ENCODE assay signal across 9 mouse cellular contexts in genomic region chr5:127633188-127633587, GRCm38 (mm10). TPM values are rescaled to one million over a fixed set of nuclear protein-coding genes. Genes with fewer than 3 reads are reported as not detected.
DNase-seq lines count a peak whose midpoint lies in the region; ATAC-seq lines count a peak whose summit lies in the region.
"Had no signal": no experiment of that assay in that cellular context is flagged by ENCODE, and none has a peak within 500 bp of the region (broad histone marks: within the 10 kb centered on the region; RNA-seq: fewer than 3 reads in every experiment).

No protein-coding gene starts in this region.

- H3K27ac ChIP-seq in heart, embryonic 11.5 days (ENCODE audit: low read depth, low read length) = no peak overlapping the region
- no peak overlapping the region for H3K27ac ChIP-seq in embryonic facial prominence, embryonic 11.5 days (replicated peaks; ENCODE audit: low read depth, low read length)
- no peak overlapping the region for H3K27ac ChIP-seq in intestine, embryonic 15.5 days

- no peak for ATAC-seq in heart, embryonic 11.5 days (replicated peaks; ENCODE audit: insufficient number of reproducible peaks, low FRiP score, low TSS enrichment)
- no peak for ATAC-seq in embryonic facial prominence, embryonic 11.5 days (replicated peaks; ENCODE audit: insufficient number of reproducible peaks, low FRiP score, low TSS enrichment, low read depth)
- peak; percentile 57; the same call in 1 of the 2 replicates for ATAC-seq in intestine, embryonic 15.5 days
- ATAC-seq in megakaryocyte, adult 5-6 weeks (ENCODE audit: poor library complexity, severe bottlenecking) = 0 out of 2 replicates have a peak, but pooled peaks have one; percentile 16
- ATAC-seq in CD4-positive, CD25-positive, alpha-beta regulatory T cell, adult 4 months = no peak

- intact Hi-C loops in heart, postnatal 10 days (cut with DNase I) = no loop called here

- peak overlapping the region; percentile 88 for H3K4me2 ChIP-seq in heart, embryonic 11.5 days
- peak overlapping the region; percentile 98; the same call in 1 of the 2 replicates for H3K4me2 ChIP-seq in embryonic facial prominence, embryonic 11.5 days (ENCODE audit: low read depth, low read length)
- peak overlapping the region; percentile 93 for H3K4me2 ChIP-seq in intestine, embryonic 15.5 days (replicated peaks)

- no peak for DNase-seq in heart, postnatal 10 days
- DNase-seq in embryonic facial prominence, embryonic 11.5 days (ENCODE audit: low spot score) = no peak
- DNase-seq in adrenal gland, adult 18-20 months (ENCODE audit: low spot score in 2 of 2) = no peak
- DNase-seq in spleen, postnatal 4 days (ENCODE audit: low spot score in 2 of 2) = no peak
- DNase-seq: gastrocnemius, postnatal 14 days had no signal

- peaks cover 30% of the 10 kb centered on the region for H3K27me3 ChIP-seq in heart, embryonic 11.5 days (ENCODE audit: control insufficient read depth, insufficient read depth, low read length)
- no peaks in the 10 kb centered on the region; the same call in 1 of the 2 replicates for H3K27me3 ChIP-seq in embryonic facial prominence, embryonic 11.5 days (ENCODE audit: control insufficient read depth, insufficient read depth, low read length)
- peaks cover 15% of the 10 kb centered on the region for H3K27me3 ChIP-seq in intestine, embryonic 15.5 days (replicated peaks)

- 24% methylated on average over 4 of the region's 4 CpGs for WGBS in heart, embryonic 11.5 days (ENCODE audit: insufficient replicate concordance)
- 34% methylated on average over 4 of the region's 4 CpGs for WGBS in embryonic facial prominence, embryonic 11.5 days
- 18% methylated on average over 4 of the region's 4 CpGs for WGBS in intestine, embryonic 15.5 days

- H3K9me3 ChIP-seq in heart, embryonic 11.5 days (replicated peaks; ENCODE audit: control insufficient read depth, low read length) = no peaks in the 10 kb centered on the region
- H3K9me3 ChIP-seq in embryonic facial prominence, embryonic 11.5 days (replicated peaks; ENCODE audit: control insufficient read depth, low read length) = no peaks in the 10 kb centered on the region
- H3K9me3 ChIP-seq in intestine, embryonic 15.5 days = no peaks in the 10 kb centered on the region

- no peak overlapping the region for H3K4me3 ChIP-seq in heart, embryonic 11.5 days (ENCODE audit: low read depth, low read length)
- H3K4me3 ChIP-seq in embryonic facial prominence, embryonic 11.5 days (ENCODE audit: low read depth, low read length) = no peak overlapping the region
- H3K4me3 ChIP-seq in intestine, embryonic 15.5 days (replicated peaks) = no peak overlapping the region; the same call in 1 of the 2 replicates

- no peak overlapping the region for H3K9ac ChIP-seq in heart, embryonic 11.5 days (ENCODE audit: low read depth, low read length)
- no peak overlapping the region for H3K9ac ChIP-seq in embryonic facial prominence, embryonic 11.5 days (replicated peaks; ENCODE audit: low read length)
- no peak overlapping the region for H3K9ac ChIP-seq in intestine, embryonic 15.5 days

- H3K36me3 ChIP-seq in heart, embryonic 11.5 days (ENCODE audit: control insufficient read depth, insufficient read depth, low read length) = no peaks in the 10 kb centered on the region
- no peaks in the 10 kb centered on the region for H3K36me3 ChIP-seq in embryonic facial prominence, embryonic 11.5 days (replicated peaks; ENCODE audit: control insufficient read depth, insufficient read depth, low read depth, low read length)
- H3K36me3 ChIP-seq in intestine, embryonic 15.5 days = no peaks in the 10 kb centered on the region

- H3K4me1 ChIP-seq in heart, embryonic 11.5 days (ENCODE audit: control insufficient read depth, insufficient read depth, low read length) = peaks cover 6% of the 10 kb centered on the region; the same call in 1 of the 2 replicates
- H3K4me1 ChIP-seq in embryonic facial prominence, embryonic 11.5 days (ENCODE audit: control insufficient read depth, insufficient read depth, low read length) = no peaks in the 10 kb centered on the region
- peaks cover 6% of the 10 kb centered on the region for H3K4me1 ChIP-seq in intestine, embryonic 15.5 days (replicated peaks)

RNA-seq across cellular contexts. Expression of gene Slc15a4, which starts 0.5 kb away (rescaled TPM):
- 13.6 and 13.8 TPM in 2 replicates for polyA plus RNA-seq in heart, embryonic 11.5 days (2014; fragmentation: Nextera tagmentation; extraction: Ambion mirVana)
- total RNA-seq in heart, postnatal 10 days (2021) = 10 to 100 TPM; 10.7 to 12.1 TPM
- polyA plus RNA-seq in embryonic facial prominence, embryonic 11.5 days (2014; fragmentation: Nextera tagmentation; extraction: Ambion mirVana) = 18.7 and 19.4 TPM in 2 replicates
- polyA plus RNA-seq in intestine, embryonic 15.5 days (2015; fragmentation: Nextera tagmentation; extraction: Ambion mirVana) = 18.1 and 19.2 TPM in 2 replicates
- total RNA-seq in megakaryocyte, adult 5-6 weeks (2015) = 39.6 and 48.4 TPM in 2 replicates
- total RNA-seq in megakaryocyte, adult 5-6 weeks (2017) = 65.4 and 292 TPM in 2 replicates
- 1 to 10 TPM; 3.3 to 3.9 TPM for polyA plus RNA-seq in CD4-positive, CD25-positive, alpha-beta regulatory T cell, adult 4 months (2017; shearing (Covaris generic))
- 10 to 100 TPM; 28.8 to 30.9 TPM for total RNA-seq in adrenal gland, adult 18-20 months (2021)

RNA-seq across cellular contexts. Expression of gene Glt1d1, which starts 1.1 kb away (rescaled TPM):
- polyA plus RNA-seq in heart, embryonic 11.5 days (2014; fragmentation: Nextera tagmentation; extraction: Ambion mirVana) = 0.04 TPM in 1 of 2 replicates, not detected in the other
- not detected for total RNA-seq in heart, postnatal 10 days (2021)
- 1.3 and 1.4 TPM in 2 replicates for polyA plus RNA-seq in embryonic facial prominence, embryonic 11.5 days (2014; fragmentation: Nextera tagmentation; extraction: Ambion mirVana)
- 0.63 and 0.78 TPM in 2 replicates for polyA plus RNA-seq in intestine, embryonic 15.5 days (2015; fragmentation: Nextera tagmentation; extraction: Ambion mirVana)
- total RNA-seq in megakaryocyte, adult 5-6 weeks (2015) = 0.45 and 1.2 TPM in 2 replicates
- 1.7 and 4.1 TPM in 2 replicates for total RNA-seq in megakaryocyte, adult 5-6 weeks (2017)
- polyA plus RNA-seq in CD4-positive, CD25-positive, alpha-beta regulatory T cell, adult 4 months (2017; shearing (Covaris generic)) = not detected
- under 1 TPM; 0.33 to 0.35 TPM for total RNA-seq in adrenal gland, adult 18-20 months (2021)
- total RNA-seq: gastrocnemius, postnatal 14 days had no signal

Comparison
In these comparisons a context has a peak if more than half of its experiments do, and no peak if none do; other contexts are left out.
1. ATAC-seq: peak in intestine, embryonic 15.5 days (single experiment) and megakaryocyte, adult 5-6 weeks (single experiment); none in heart, embryonic 11.5 days (single experiment), embryonic facial prominence, embryonic 11.5 days (single experiment) and CD4-positive, CD25-positive, alpha-beta regulatory T cell, adult 4 months (single experiment).
2. Peak in every context shown above with its lines, with median percentiles within 50 percentile points of each other: H3K4me2 ChIP-seq.